Mouse (Mus musculus) stomach, postnatal 0 days (tissue): ENCODE measurements around the gene Olfr307. TPM values are rescaled to one million over a fixed set of nuclear protein-coding genes. Genes with fewer than 3 reads are reported as not detected.
"Not testable (repeated sequence)": the region's sequence is repeated elsewhere in the genome, so short reads cannot be mapped to it uniquely, and the experiment has no call there.

Source experiments
- ATAC-seq: fragments of 200-750 bp; cut with Nextera tagmentation; 2 replicates; pipeline ENCODE4 v1.8.0; 2017; ENCODE audit not compliant: low FRiP score, low TSS enrichment
- DNase-seq: peaks from one replicate; pipeline ENCODE4 v3.0.0-alpha.2; 2016; ENCODE audit warnings: low spot score
- H3K27ac ChIP-seq: fragments of 300-500 bp; sonication (generic); replicated peaks from 2 replicates; pipeline ENCODE4 v1.5.1; 2014; ENCODE audit warnings: mild to moderate bottlenecking, control low read depth
- H3K27me3 ChIP-seq: fragments of 300-500 bp; sonication (generic); 2 replicates; pipeline ENCODE4 v1.6.1; 2014; ENCODE audit warnings: low read length; ENCODE audit not compliant: control insufficient read depth, insufficient read depth
- H3K36me3 ChIP-seq: fragments of 300-500 bp; sonication (generic); 2 replicates; pipeline ENCODE4 v1.6.1; 2014; ENCODE audit warnings: low read length, mixed read lengths; ENCODE audit not compliant: control insufficient read depth, insufficient read depth
- H3K4me1 ChIP-seq: fragments of 300-500 bp; sonication (generic); replicated peaks from 2 replicates; pipeline ENCODE4 v1.6.1; 2014; ENCODE audit warnings: antibody characterized with exemption; ENCODE audit not compliant: control insufficient read depth, insufficient read depth
- H3K4me2 ChIP-seq: fragments of 300-500 bp; sonication (generic); replicated peaks from 2 replicates; pipeline ENCODE4 v1.6.1; 2014; ENCODE audit warnings: low read depth, mild to moderate bottlenecking, control low read depth, moderate library complexity
- H3K4me3 ChIP-seq: fragments of 300-500 bp; sonication (generic); 2 replicates; pipeline ENCODE4 v1.5.1; 2014; ENCODE audit warnings: low read depth, low read length, control low read depth
- H3K9ac ChIP-seq: fragments of 300-500 bp; sonication (generic); 2 replicates; pipeline ENCODE4 v1.6.1; 2014; ENCODE audit warnings: mild to moderate bottlenecking, low read length, control low read depth, mixed read lengths
- H3K9me3 ChIP-seq: fragments of 300-500 bp; sonication (generic); 2 replicates; pipeline ENCODE4 v1.6.1; 2016; ENCODE audit warnings: low read length; ENCODE audit not compliant: control insufficient read depth
- CTCF ChIP-seq: IDR thresholded peaks from 2 replicates; pipeline ENCODE4 v1.5.1; 2016; ENCODE audit warnings: antibody characterized with exemption, low read depth, mild to moderate bottlenecking, moderate library complexity
- EP300 ChIP-seq: optimal IDR thresholded peaks from 2 replicates; pipeline ENCODE3; 2016; ENCODE audit warnings: antibody characterized with exemption
- WGBS: fragments of 180-500 bp; shearing (Covaris S2); extraction: QIAGEN DNeasy Blood & Tissue Kit; methylation state at CpG from one replicate; pipeline ENCODE4 v1.1.7; 2014; 5-methylcytosine and 5-hydroxymethylcytosine counted together
- polyA plus RNA-seq: library from polyadenylated mRNA; unstranded; fragments of >200 nt; fragmentation: Nextera tagmentation; extraction: Ambion mirVana; gene quantifications from 2 replicates; pipeline ENCODE4 v1.2.1, GENCODE M21; 2015

The Olfr307 gene
- 0.02 TPM in 1 of 2 replicates, not detected in the other for polyA plus RNA-seq

GRCm38 (mm10) chr7:86337486-86337885, at the start of gene Olfr307:
Gene Olfr307, minus strand, starts transcription at chr7:86337586.
- Histone ChIP-seq H3K4me1 (no peaks in the 10 kb centered on the region), H3K36me3 (no peaks in the 10 kb centered on the region), H3K27me3 (no peaks in the 10 kb centered on the region), H3K4me3 (no peak within 1 kb of the TSS), H3K27ac (no peak within 1 kb of the TSS), H3K4me2 (no peak within 1 kb of the TSS), H3K9ac (no peak within 1 kb of the TSS), H3K9me3 (no peaks in the 10 kb centered on the region)
- ATAC-seq (no peak), DNase-seq (no peak)
- WGBS, result 49% methylated on average over 1 of the region's 1 CpGs
- TF ChIP-seq CTCF, result no peak
- no peak for TF ChIP-seq EP300

DNA sequence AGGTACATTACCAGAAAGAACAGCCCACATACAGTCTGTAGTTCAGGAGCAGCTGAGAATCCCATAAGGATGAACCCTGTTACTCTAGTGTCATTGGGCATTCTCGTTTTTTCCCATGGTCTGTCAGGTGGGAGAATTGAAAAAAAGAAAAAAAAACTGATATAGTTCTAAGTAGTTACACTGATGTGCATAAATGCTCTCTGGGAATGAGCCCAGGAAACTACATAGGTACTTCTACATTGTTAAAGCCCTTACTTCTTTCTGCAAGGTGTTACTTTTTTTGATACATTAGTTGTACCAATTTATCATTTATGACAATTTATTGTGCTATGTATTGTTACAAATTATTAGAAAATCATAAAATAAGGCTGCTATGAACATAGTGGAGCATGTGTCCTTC, 49.2 kb upstream of the Olfr307 start, which contains the start of gene Olfr304:
Gene Olfr304, minus strand, starts transcription at position 101 of the 400 bp plus-strand sequence.
- no peak within 1 kb of the TSS for H3K9ac ChIP-seq
- TF ChIP-seq CTCF (no peak), EP300 (no peak)
- no peak for ATAC-seq
- no peak within 1 kb of the TSS for H3K27ac ChIP-seq
- DNase-seq, result no peak
- no peaks in the 10 kb centered on the region for H3K9me3 ChIP-seq
- H3K27me3 ChIP-seq, result no peaks in the 10 kb centered on the region
- H3K4me1 ChIP-seq, result no peaks in the 10 kb centered on the region
- no peaks in the 10 kb centered on the region for H3K36me3 ChIP-seq
- H3K4me3 ChIP-seq, result no peak within 1 kb of the TSS
- WGBS, result 63% methylated on average over 1 of the region's 1 CpGs
- no peak within 1 kb of the TSS for H3K4me2 ChIP-seq

- Histone ChIP-seq H3K27me3 (no peaks in the 10 kb centered on the region), H3K4me2 (no peak overlapping the region), H3K4me1 (no peaks in the 10 kb centered on the region), H3K27ac (no peak overlapping the region), H3K9me3 (no peaks in the 10 kb centered on the region), H3K4me3 (no peak overlapping the region), H3K36me3 (no peaks in the 10 kb centered on the region), H3K9ac (no peak overlapping the region)
- no peak for ATAC-seq
- WGBS, result 60% methylated on average over 3 of the region's 3 CpGs
- no peak for TF ChIP-seq EP300
- TF ChIP-seq CTCF, result peak; percentile 48
- no peak for DNase-seq
Observed at GRCm38 (mm10) chr7:86385769-86386168, 48.4 kb upstream of the Olfr307 start.

DNA sequence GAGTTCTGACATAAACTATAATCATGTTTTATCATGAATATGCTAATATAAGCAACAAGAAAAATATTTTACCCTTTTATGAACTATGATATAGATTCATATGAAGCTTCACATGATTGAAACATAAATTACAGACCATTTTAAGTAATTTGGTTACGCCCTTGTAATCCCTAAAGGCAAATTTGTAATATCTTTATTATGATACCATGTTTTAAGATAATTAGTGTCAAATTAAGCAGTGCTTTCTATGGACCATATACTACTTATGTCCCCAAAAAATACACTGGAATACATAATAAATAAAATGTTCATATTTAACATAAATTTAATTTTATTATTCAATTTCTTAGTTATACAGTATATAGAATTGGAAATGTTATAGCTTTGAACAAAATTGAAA, 29.4 kb upstream of the Olfr307 start, which contains the start of gene Olfr305:
Gene Olfr305, minus strand, starts transcription at position 101 of the 400 bp plus-strand sequence.
- H3K4me1 ChIP-seq, result no peaks in the 10 kb centered on the region
- H3K4me3 ChIP-seq, result no peak within 1 kb of the TSS
- ATAC-seq (no peak), DNase-seq (no peak)
- H3K27ac ChIP-seq, result no peak within 1 kb of the TSS
- H3K9me3 ChIP-seq, result no peaks in the 10 kb centered on the region
- H3K36me3 ChIP-seq, result no peaks in the 10 kb centered on the region
- WGBS, result 81% methylated on average over 1 of the region's 1 CpGs
- no peak within 1 kb of the TSS for H3K9ac ChIP-seq
- no peaks in the 10 kb centered on the region for H3K27me3 ChIP-seq
- H3K4me2 ChIP-seq, result no peak within 1 kb of the TSS
- no peak for TF ChIP-seq CTCF
- TF ChIP-seq EP300, result no peak

- not testable (repeated sequence) for H3K4me2 ChIP-seq, ATAC-seq
- WGBS, result 83% methylated on average over 9 of the region's 9 CpGs
Observed at GRCm38 (mm10) chr7:86346296-86346695, 8.9 kb upstream of the Olfr307 start.

DNA sequence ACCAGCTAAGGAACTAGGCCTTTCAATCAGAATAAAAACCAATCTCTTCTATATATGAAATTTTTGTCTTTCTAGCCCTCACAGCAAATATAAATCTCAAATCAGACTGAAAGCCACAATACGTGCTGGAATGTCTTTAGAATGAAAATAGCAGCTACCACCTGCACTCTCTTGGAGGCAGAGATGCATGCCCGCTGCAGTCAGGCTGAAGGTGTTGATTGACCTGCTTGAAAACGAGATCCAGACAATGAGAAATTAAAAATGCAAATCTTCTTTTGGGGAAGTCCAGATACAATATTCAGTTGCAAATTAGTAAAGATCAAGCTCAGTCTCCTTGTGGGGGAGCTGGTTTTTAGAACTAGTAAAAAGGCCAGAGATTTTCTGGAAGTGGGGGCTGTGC, 6.9 kb upstream of the Olfr307 start:
- Histone ChIP-seq H3K9me3 (no peaks in the 10 kb centered on the region), H3K9ac (no peak overlapping the region), H3K27ac (no peak overlapping the region), H3K4me2 (no peak overlapping the region), H3K27me3 (no peaks in the 10 kb centered on the region), H3K36me3 (no peaks in the 10 kb centered on the region), H3K4me1 (no peaks in the 10 kb centered on the region), H3K4me3 (no peak overlapping the region)
- ATAC-seq, result no peak
- 69% methylated on average over 3 of the region's 3 CpGs for WGBS
- no peak for TF ChIP-seq EP300
- TF ChIP-seq CTCF, result no peak
- DNase-seq, result no peak

More at GRCm38 (mm10) chr7:86346296-86346695, 8.9 kb upstream of the Olfr307 start:
- not testable (repeated sequence) for H3K4me3 ChIP-seq, H3K27me3 ChIP-seq, H3K9ac ChIP-seq, DNase-seq, H3K36me3 ChIP-seq, H3K27ac ChIP-seq, H3K9me3 ChIP-seq, H3K4me1 ChIP-seq
